Mouse (Mus musculus) heart, embryonic 13.5 days (tissue): ENCODE measurements around the gene 1700020N01Rik. TPM values are rescaled to one million over a fixed set of nuclear protein-coding genes. Genes with fewer than 3 reads are reported as not detected.
A peak's percentile ranks its signal among the peaks of the same experiment; 100 is the strongest.

Source experiments
- ATAC-seq: fragments of 200-750 bp; cut with Nextera tagmentation; 2 replicates; pipeline ENCODE4 v1.8.0; 2017; ENCODE audit warnings: moderate TSS enrichment; ENCODE audit not compliant: insufficient number of reproducible peaks, low FRiP score, low TSS enrichment; ENCODE audit errors: extremely low read depth
- H3K27ac ChIP-seq: fragments of 300-500 bp; sonication (generic); replicated peaks from 2 replicates; pipeline ENCODE4 v1.5.1; 2015; ENCODE audit warnings: moderate library complexity, mild to moderate bottlenecking, inconsistent platforms
- H3K27me3 ChIP-seq: fragments of 300-500 bp; sonication (generic); replicated peaks from 2 replicates; pipeline ENCODE4 v1.6.1; 2015; ENCODE audit warnings: mild to moderate bottlenecking, inconsistent platforms
- H3K36me3 ChIP-seq: fragments of 300-500 bp; sonication (generic); 2 replicates; pipeline ENCODE4 v1.6.1; 2015; ENCODE audit warnings: mild to moderate bottlenecking, inconsistent platforms
- H3K4me1 ChIP-seq: fragments of 300-500 bp; sonication (generic); 2 replicates; pipeline ENCODE4 v1.6.1; 2015; ENCODE audit warnings: inconsistent platforms
- H3K4me2 ChIP-seq: fragments of 300-500 bp; sonication (generic); 2 replicates; pipeline ENCODE4 v1.6.1; 2015; ENCODE audit warnings: inconsistent platforms, mild to moderate bottlenecking, moderate library complexity
- H3K4me3 ChIP-seq: fragments of 300-500 bp; sonication (generic); 2 replicates; pipeline ENCODE4 v1.5.1; 2015; ENCODE audit warnings: moderate library complexity, mild to moderate bottlenecking, inconsistent platforms
- H3K9ac ChIP-seq: fragments of 300-500 bp; sonication (generic); 2 replicates; pipeline ENCODE4 v1.6.1; 2015; ENCODE audit warnings: inconsistent platforms, mild to moderate bottlenecking, moderate library complexity
- H3K9me3 ChIP-seq: fragments of 300-500 bp; sonication (generic); 2 replicates; pipeline ENCODE4 v1.6.1; 2016; ENCODE audit warnings: inconsistent platforms
- WGBS: fragments of 180-500 bp; shearing (Covaris S2); methylation state at CpG from one replicate; pipeline ENCODE4 v1.1.7; 2015; ENCODE audit warnings: mixed read lengths; 5-methylcytosine and 5-hydroxymethylcytosine counted together
- polyA plus RNA-seq: library from polyadenylated mRNA; unstranded; fragments of >200 nt; fragmentation: Nextera tagmentation; extraction: Ambion mirVana; gene quantifications from 2 replicates; pipeline ENCODE4 v1.2.1, GENCODE M21; 2015

Gene 1700020N01Rik
- polyA plus RNA-seq, 1 experiment from 2014 or later = not detected

GRCm38 (mm10) chr10:21632687-21633086, 39.7 kb downstream of the 1700020N01Rik start:
- no peaks in the 10 kb centered on the region for H3K36me3 ChIP-seq
- no peak overlapping the region for H3K27ac ChIP-seq
- H3K9ac ChIP-seq = no peak overlapping the region
- peaks cover 4% of the 10 kb centered on the region; the same call in 1 of the 2 replicates for H3K27me3 ChIP-seq
- 61% methylated on average over 5 of the region's 5 CpGs for WGBS
- H3K4me3 ChIP-seq = no peak overlapping the region
- H3K9me3 ChIP-seq = no peaks in the 10 kb centered on the region
- H3K4me2 ChIP-seq = no peak overlapping the region
- peaks cover 39% of the 10 kb centered on the region for H3K4me1 ChIP-seq
- no peak for ATAC-seq

DNA sequence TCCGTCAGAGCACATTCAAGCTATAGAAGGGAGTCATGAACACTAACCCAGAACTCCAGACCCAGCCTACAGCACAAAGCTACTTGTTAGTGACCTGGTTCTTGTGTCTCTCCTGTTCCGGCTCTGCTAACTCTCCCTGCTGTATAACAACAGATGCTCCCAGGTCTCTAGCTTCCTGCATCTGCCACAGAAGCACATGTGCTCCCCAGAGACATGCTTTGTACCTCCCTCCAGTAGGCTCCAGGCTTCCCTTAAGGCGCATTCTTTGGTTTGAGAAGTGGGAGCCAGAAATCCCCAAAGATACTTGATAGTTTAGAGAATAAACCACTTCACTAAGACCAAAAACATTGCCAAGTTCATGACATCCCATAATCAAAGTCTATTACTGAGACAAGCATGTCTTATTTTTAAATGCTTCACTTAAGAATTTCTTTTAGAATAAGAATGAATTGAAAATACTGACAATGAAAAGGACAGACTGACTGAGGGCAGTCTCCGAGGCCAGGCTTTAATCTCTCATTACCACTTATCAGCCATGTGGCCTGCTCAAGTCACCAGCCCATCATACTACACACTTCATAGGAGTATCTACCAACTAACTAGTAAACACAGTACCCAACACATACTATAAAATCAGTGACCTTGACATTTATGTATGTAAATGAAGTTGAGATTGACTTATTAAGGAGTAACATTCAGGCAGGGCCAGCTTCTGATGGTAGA, 43.2 kb downstream of the 1700020N01Rik start:
- 65% methylated on average over 4 of the region's 4 CpGs for WGBS
- Histone ChIP-seq H3K4me2 (no peak overlapping the region), H3K27me3 (no peaks in the 10 kb centered on the region), H3K36me3 (no peaks in the 10 kb centered on the region), H3K4me1 (peaks cover 24% of the 10 kb centered on the region), H3K9ac (no peak overlapping the region), H3K4me3 (no peak overlapping the region), H3K9me3 (no peaks in the 10 kb centered on the region), H3K27ac (peak overlapping the region; percentile 34; the same call in 1 of the 2 replicates)
- ATAC-seq = no peak

DNA sequence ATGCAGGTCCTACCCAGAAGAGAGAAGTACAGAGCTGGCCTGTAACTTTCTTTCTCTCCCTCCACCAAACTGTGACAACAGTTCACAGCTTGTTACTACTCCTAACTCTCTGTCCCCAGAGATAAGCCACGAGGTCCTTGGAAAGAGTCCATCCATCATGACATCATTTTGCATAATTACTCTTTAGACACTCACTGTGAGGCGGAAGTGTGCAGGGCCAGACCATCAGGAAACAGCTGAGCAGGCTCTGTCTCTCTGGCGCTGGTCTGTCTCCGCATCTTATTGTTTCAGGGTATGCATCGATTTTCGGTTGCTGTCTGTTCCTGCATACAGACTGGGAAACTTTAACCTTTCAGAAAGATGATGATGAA, 43.8 kb downstream of the 1700020N01Rik start:
- no peak overlapping the region for H3K4me2 ChIP-seq
- WGBS = 38% methylated on average over 6 of the region's 6 CpGs
- H3K27me3 ChIP-seq = no peaks in the 10 kb centered on the region
- no peaks in the 10 kb centered on the region for H3K9me3 ChIP-seq
- H3K36me3 ChIP-seq = no peaks in the 10 kb centered on the region
- no peak; the same call in 1 of the 2 replicates for ATAC-seq
- H3K9ac ChIP-seq = no peak overlapping the region
- peak overlapping the region; percentile 34; the same call in 1 of the 2 replicates for H3K27ac ChIP-seq
- H3K4me3 ChIP-seq = no peak overlapping the region
- H3K4me1 ChIP-seq = peaks cover 19% of the 10 kb centered on the region

DNA sequence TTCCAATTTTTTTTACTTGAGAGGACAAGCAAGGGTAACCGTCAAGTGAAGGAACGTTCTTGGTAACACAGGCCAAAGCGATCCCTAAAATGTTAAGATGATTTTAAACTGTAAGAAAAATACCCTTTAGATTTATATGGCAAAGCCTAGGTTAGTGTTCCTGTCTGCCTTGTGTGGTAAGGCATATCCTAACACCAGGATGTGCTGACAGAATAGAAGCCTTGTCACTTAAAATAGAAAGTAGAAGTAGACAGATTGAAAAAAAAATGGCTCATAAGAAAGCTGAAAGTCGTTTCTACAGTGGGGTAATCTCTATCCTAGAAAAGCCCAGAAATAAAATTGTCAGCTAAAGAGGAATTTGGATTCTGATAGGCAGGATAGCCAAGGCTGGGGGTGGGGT, 58.4 kb downstream of the 1700020N01Rik start:
- Histone ChIP-seq H3K4me2 (peak overlapping the region; percentile 14), H3K4me3 (no peak overlapping the region), H3K27ac (peak overlapping the region; percentile 58), H3K9ac (no peak overlapping the region), H3K36me3 (no peaks in the 10 kb centered on the region), H3K9me3 (peaks cover 2% of the 10 kb centered on the region; the same call in 1 of the 2 replicates), H3K27me3 (no peaks in the 10 kb centered on the region), H3K4me1 (peaks cover 25% of the 10 kb centered on the region)
- no peak for ATAC-seq
- 63% methylated on average over 4 of the region's 4 CpGs for WGBS

- Histone ChIP-seq H3K27me3 (no peaks in the 10 kb centered on the region), H3K4me2 (no peak overlapping the region), H3K9me3 (peaks cover 2% of the 10 kb centered on the region; the same call in 1 of the 2 replicates), H3K4me1 (peaks cover 25% of the 10 kb centered on the region), H3K9ac (no peak overlapping the region), H3K27ac (no peak overlapping the region), H3K4me3 (no peak overlapping the region), H3K36me3 (no peaks in the 10 kb centered on the region)
- ATAC-seq = no peak
- 76% methylated on average over 24 of the region's 24 CpGs for WGBS
Measured at GRCm38 (mm10) chr10:21652426-21653345, 59.7 kb downstream of the 1700020N01Rik start.

DNA sequence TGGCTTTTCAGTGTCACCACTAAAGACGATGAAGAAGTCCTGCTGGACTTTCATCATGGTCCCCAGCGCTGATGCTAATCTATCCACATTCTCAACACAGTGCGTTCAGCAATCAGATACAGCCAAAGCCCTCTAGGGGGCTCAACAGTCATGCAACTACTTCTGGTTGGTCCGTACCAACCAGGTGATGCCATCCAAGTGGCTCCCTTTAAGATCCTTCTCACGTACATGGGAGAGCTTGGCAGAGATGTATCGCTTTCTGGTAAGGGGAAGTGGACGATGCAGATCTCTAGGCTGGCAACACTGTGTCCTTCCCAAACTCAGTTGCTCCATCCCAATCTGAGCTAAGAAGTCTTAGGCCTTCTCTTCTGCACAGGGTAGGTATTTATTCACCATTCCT, 60.5 kb downstream of the 1700020N01Rik start:
- no peak overlapping the region for H3K9ac ChIP-seq
- no peaks in the 10 kb centered on the region for H3K36me3 ChIP-seq
- H3K27me3 ChIP-seq = no peaks in the 10 kb centered on the region
- H3K4me2 ChIP-seq = no peak overlapping the region
- peaks cover 2% of the 10 kb centered on the region; the same call in 1 of the 2 replicates for H3K9me3 ChIP-seq
- WGBS = 88% methylated on average over 7 of the region's 7 CpGs
- no peak overlapping the region for H3K4me3 ChIP-seq
- no peak for ATAC-seq
- H3K27ac ChIP-seq = no peak overlapping the region
- peaks cover 25% of the 10 kb centered on the region for H3K4me1 ChIP-seq

GRCm38 (mm10) chr10:21659576-21660246, 66.8 kb downstream of the 1700020N01Rik start:
- H3K9me3 ChIP-seq = no peaks in the 10 kb centered on the region
- no peaks in the 10 kb centered on the region for H3K4me1 ChIP-seq
- no peak overlapping the region for H3K4me2 ChIP-seq
- no peak overlapping the region for H3K27ac ChIP-seq
- no peaks in the 10 kb centered on the region for H3K36me3 ChIP-seq
- no peak overlapping the region for H3K4me3 ChIP-seq
- 75% methylated on average over 8 of the region's 8 CpGs for WGBS
- no peaks in the 10 kb centered on the region for H3K27me3 ChIP-seq
- ATAC-seq = no peak
- H3K9ac ChIP-seq = no peak overlapping the region

DNA sequence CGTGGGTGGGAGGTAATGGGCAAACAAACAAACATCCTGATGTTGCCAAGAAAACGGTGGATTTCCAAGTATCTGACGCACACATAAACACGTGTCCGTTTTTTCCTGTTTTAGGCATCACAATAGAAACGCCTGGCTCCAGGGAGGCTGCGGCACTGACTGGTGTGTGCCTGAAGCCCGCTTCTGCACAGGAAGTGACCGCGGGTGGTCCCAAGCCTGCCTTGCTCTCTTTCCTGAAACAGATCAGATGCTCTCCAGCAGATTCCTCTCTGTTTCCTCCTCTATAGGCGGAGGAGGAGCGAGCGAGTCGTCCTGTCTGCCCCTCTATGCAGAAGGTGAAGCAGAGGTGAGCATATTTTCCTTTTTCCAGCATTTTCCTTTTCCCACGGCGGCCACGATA, 76.0 kb downstream of the 1700020N01Rik start:
- WGBS = 49% methylated on average over 17 of the region's 17 CpGs
- Histone ChIP-seq H3K4me1 (peaks cover 36% of the 10 kb centered on the region), H3K4me3 (no peak overlapping the region), H3K9ac (no peak overlapping the region), H3K4me2 (peak overlapping the region; percentile 8), H3K27me3 (no peaks in the 10 kb centered on the region), H3K36me3 (no peaks in the 10 kb centered on the region), H3K9me3 (no peaks in the 10 kb centered on the region), H3K27ac (peak overlapping the region; percentile 66; the same call in 1 of the 2 replicates)
- no peak for ATAC-seq

DNA sequence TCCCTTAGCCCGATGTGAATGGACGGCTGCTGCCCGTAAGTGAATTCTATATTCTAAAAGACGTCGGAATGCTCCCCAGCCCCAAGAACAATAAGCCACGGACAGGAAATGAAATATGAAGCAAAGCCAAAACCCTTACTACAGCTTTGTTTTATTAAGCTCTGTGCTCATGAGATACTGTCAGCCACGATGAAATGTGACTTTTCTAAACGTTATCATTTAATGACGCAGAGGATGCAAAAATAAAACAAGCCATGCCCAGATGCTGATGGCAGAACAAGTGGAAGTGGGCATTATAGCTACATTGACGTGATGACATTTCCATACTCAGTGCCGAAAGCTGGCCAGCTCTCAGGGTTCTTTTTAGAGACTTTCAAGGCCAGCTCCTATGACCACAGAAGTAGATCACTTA, 76.8 kb downstream of the 1700020N01Rik start:
- no peak for ATAC-seq
- H3K27ac ChIP-seq = peak overlapping the region; percentile 66
- peaks cover 37% of the 10 kb centered on the region for H3K4me1 ChIP-seq
- no peaks in the 10 kb centered on the region for H3K9me3 ChIP-seq
- no peak overlapping the region for H3K4me3 ChIP-seq
- no peaks in the 10 kb centered on the region for H3K27me3 ChIP-seq
- no peaks in the 10 kb centered on the region for H3K36me3 ChIP-seq
- H3K4me2 ChIP-seq = peak overlapping the region; percentile 8
- 38% methylated on average over 11 of the region's 11 CpGs for WGBS
- no peak overlapping the region for H3K9ac ChIP-seq

GRCm38 (mm10) chr10:21670168-21670567, 77.2 kb downstream of the 1700020N01Rik start:
- Histone ChIP-seq H3K27ac (peak overlapping the region; percentile 66), H3K4me1 (peaks cover 37% of the 10 kb centered on the region), H3K4me3 (no peak overlapping the region), H3K4me2 (peak overlapping the region; percentile 8), H3K9ac (no peak overlapping the region), H3K27me3 (no peaks in the 10 kb centered on the region), H3K9me3 (no peaks in the 10 kb centered on the region), H3K36me3 (no peaks in the 10 kb centered on the region)
- WGBS = 56% methylated on average over 5 of the region's 5 CpGs
- no peak for ATAC-seq
